Mouse (Mus musculus): Measurements from ENCODE around the gene Accsl.
A peak's percentile ranks its signal among the peaks of the same experiment; 100 is the strongest.

The Accsl gene

DNA sequence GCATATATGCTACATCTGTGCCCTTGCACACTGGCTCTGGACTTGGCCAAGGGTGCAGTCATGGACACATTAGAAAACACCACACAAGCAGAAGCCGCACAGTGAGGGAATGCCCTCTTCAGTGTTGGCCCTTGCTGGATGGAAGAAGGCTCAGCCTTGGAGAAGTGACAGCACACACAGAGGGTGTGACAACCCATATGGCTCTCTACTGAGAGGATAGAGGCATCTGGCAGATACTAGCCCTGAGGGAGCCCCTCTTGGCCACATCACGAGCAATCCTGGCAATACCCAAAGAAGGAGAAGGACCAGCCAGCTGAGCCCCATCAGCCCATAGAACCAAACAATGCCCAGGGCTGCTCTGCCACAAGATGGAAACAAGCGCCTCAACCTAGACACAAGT, 5.6 kb upstream of the Accsl start:
- no peak for DNase-seq (ENCODE audit: low spot score in 2 of 2)

DNA sequence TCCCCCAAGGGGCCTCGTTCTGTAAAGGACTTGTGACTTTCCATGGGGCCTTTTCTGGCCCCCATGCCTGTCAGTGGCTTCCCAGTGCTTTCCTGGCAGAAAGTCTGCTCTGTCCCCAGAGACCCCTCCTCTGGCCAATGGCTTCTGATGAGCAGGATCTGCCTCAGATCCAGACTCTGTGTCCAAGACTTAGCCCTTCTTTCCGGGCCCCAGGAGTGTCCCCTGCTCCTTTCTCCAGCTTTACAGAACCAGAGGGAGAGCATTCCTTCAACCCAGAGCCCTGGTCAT, 5.2 kb upstream of the Accsl start:
- DNase-seq (ENCODE audit: low spot score in 2 of 2): no peak

DNA sequence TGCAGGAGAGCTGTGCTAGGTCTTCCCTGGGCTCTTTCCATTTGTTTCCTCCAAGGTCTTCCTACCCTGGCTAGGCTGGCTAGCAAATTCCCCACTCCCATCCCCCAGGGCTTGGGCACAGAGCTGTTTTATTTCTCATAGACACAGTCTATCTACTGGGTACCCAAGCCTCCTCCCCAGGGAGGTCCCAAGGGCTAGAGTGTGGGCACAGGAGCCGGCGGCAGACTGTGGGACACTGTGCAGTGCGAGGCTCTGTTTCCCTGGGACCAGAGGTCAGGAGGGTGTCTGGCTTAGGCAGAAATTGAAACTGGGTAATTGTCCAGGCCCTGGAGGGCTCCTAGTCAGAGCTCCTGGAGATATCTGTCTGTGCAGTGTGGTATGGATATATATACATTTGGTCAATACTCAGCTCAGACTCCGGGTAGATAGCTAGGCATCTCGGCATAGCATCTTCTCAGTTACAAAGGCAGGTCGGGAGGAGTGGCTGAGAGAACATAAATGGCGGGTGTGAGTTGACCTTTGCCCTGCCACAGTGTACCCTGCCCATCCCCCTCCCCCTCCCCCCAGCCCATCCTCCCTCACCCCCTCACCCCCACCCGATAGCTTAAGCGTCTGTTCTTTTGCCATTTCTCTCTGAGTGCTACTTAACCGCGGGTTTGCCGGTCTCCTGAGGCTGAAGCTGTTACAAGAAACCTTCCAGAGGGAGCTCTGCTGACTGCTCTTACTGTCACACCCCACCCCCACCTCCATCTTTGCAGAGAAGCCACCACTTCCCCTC, 4.7 kb upstream of the Accsl start:
- no peak for DNase-seq (ENCODE audit: low spot score in 2 of 2)

DNA sequence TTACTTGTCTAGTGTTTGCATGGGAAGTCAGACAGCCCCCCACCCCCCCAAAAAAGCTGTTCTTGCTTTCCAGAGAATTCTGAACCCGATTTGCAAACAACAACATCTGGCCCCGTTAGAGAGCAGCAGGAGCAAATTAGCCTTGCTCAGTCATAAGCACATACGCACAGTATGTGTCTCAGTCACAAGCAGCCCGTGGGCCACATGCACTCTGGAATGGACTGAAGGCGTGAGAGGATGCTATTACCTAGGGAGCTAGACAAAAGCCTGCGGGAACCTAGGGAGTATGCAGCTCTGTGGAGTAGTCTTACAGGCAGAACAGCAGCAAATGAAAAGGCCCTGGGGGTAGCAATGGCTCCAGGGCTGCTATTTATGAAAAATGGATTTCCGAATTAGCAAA, 3.3 kb upstream of the Accsl start:
- DNase-seq (ENCODE audit: low spot score in 2 of 2): no peak

DNA sequence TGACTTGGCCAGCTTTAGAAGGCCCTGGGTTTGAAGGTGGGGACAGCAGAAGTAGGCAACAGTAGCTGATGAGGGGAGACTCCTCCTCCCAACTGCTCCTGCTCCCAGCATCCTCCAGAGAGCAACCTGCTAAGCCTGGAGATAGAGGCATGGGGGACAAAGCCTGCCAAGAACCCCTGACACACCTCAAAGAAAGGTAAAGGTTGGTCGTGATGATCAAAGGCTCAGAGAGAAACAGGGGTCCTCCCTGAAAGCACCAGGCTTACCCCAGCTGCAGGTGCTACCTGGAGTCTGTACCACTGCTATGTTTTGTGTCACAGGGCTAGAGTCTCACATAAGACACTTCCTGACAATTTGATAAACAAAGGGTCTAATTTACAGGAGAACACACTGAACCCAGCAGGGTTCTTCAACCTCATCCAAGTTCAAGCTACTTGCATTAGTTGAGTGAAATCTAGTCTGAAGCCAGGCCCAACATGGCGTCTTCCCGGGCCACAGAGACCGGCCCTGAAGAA, 2.5 kb upstream of the Accsl start:
- DNase-seq (ENCODE audit: low spot score in 2 of 2): no peak

DNA sequence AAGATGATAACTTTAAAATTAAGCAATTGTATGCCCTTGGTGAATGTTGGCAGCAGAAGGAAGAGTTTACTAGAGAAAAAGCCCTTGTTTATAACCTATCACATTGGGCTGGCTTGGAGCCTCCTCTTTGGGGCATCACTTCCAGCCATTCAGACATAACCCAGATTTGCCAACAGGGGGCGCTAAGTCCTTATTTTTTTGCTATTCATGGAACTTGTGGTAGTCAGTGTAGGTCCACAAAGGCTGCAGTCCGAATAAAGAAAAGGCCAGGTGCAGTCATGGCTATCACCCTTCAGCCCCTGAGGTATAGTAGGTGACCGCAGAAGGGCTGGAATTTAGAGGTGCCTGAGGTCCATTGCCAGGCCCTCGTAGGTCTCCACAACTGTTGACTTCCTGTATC, 1.9 kb upstream of the Accsl start:
- peak in 1 of 2 experiments; percentile 52 for DNase-seq (ENCODE audit: low spot score in 2 of 2)

DNA sequence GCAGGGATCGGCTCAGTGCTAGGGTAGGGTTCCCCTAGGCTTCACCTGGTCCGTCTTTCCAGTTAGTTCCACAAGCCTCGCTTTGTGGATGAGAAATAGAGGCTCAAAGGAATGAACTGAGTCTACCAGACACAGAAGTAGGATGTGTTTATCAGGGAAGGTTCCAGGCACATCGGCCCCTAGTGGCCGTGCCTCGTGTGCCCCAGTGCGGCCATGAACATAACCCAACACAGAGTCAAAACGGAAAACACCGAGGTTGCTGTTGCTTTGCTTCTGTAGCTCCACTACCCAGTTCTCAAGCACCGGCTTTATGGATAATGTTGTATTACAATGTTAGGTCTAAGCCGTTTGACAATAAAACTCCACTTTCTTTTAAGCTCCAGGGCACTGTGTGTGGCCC, 391 bp downstream of the Accsl start:
- no peak for DNase-seq (ENCODE audit: low spot score in 2 of 2)

DNA sequence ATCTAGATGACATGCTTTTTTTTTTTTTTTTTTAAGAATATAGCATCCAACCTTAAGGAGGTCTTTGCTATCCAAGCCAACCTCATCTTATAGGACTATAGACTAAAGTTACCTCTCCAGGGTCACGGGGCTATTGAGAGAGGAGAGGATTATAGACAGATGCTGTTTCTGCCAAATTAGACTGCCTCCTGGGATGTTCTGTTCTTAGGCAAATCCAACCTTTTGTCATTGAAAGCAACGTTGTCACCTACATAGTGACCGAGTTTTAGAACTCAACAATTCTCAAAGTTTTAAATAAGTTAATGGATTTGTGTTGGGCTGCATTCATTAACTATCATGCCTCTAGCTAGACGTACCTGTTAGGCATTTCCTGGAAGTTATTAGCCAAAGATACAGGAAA, 5.7 kb downstream of the Accsl start:
- no peak for DNase-seq (ENCODE audit: low spot score in 2 of 2)

DNA sequence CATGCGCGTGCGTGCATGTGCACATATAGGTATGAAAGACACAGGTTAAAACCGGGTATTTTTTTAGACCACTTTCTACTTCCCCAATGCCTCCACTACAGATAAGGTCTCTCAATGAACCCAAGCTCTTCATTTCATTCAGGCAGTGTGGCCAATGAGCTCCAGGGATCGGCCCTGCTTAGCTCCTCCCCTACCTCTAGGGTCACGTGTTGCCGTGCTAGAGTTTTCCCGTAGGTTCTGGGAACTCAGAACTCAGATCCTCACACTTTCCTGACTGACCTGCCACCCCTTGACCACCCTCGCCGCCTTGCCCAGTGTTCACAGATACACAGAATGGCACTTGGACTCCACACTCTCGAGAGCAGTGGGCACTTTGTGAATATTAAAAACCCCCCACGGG, 10.1 kb downstream of the Accsl start:
- DNase-seq (ENCODE audit: low spot score in 2 of 2): no peak

DNA sequence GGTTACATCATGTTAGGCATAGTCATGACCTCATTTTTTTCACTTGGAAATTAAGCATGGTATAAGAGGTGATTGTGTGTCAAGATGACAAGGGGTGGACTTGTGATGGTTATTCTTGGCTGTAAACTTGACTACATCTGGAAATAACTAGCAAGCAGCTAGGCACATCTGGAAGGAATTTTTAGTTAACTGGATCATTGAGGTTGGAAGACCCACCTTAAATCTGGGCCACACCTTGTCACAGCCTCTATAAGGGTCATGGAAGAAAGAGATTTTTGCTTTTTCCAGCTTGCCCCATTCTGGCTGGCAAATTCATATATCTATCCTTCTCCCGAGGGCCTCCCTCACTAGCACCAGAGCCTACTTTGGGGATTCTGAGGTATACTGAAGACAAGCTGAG, 17.7 kb downstream of the Accsl start:
- no peak for DNase-seq (ENCODE audit: low spot score in 2 of 2)

DNA sequence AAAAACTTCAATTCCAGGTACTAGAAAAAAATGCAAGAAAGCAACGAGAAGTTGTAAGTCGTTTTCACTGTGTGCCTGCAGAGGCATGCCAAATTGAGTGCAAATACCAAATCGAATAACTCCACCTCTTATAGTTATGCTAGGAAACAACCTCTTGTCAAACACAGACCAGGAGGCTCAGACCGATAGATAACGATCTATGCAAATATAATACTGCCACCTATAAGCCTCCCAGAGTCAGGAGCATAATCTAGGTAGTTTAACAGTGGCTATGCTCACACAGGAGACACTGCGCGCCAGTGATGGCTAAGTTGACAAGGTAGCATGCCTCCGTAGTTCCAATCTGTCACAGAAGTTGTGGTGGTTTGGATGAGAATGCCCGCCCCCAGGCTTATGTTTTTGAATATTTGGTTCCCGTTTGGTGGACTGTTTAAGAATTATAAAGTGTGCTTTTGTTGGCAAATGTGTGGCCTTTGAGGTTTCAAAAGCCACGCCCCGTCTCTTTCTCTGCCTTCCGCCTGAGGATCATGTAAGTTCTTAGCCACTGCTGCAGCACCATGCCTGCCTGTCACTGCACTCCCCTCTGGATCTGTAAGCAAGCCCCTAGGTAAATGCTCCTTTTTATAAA, 18.5 kb downstream of the Accsl start:
- DNase-seq (ENCODE audit: low spot score in 2 of 2): peak in 1 of 2 experiments; percentile 15

DNA sequence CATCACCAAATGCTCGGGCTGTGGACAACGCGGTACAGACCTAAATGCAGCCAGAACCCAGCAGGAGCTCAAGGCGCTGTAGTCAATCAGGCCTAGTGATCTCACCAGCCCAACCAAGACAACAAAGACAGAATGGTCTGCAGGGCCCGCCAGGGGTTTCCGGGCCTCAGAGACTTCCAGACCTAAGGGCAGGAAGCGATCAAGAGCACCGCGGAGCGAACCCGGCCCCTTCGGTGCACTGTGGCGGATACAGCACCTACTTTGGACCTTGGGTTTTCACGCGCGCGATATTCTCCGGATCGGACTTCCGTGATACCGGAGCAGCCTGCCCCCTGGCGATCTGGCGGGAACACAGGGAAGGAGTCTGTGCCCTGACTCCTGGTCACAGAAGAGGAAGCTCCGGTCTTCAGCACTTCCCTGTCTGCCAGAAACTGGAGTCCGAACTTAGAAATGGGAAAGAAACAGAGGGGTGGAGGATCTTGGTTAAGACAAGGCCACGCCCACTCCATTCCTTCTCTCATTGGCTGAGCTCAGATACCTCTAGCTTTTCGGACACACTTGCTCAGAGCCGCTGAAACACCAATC, 19.4 kb downstream of the Accsl start, which contains the start of gene Accs:
Gene Accs, minus strand, starts transcription at position 439 of the 585 bp plus-strand sequence.
- peak; percentile 31 to 41 for DNase-seq (ENCODE audit: low spot score in 2 of 2)

DNA sequence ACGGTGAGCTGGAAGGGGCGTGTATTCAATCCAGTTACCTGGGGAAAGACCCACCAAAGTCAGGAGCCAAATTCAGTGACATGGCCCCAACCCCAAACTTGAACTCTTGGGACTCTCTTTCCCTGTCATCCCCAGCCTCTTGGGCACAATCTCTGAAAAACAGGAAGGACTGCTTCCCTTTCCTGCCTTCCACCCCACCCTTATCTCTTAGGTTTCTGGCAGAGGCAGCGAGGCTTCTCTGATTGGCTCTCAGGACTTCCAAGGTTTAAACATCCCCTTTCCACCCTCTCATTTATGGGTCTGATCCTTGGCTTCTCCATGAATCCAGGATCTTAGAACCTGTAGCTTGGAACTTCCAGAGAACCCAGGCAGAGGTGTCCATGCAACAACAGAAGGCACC, 27.6 kb downstream of the Accsl start:
- DNase-seq (ENCODE audit: low spot score in 2 of 2): no peak

DNA sequence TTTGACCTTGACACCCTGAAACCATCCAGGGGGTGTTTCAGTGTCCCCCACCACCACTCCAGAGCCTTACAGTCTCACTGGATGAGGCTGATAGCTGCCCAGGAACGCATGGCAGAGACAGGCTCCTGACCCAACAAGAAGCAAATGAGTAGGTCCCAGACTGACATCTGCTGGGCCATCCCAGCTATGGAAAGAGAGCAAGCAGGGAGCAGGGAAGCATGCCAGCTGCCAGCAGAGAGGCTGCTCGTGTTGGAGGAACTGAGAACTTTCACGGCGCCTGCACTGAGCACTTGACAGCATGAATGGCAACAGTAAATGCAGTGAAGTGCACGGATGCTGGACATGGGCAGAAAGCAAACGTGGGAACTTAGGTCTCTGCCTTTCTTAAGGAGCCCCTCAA, 28.8 kb downstream of the Accsl start:
- no peak for DNase-seq (ENCODE audit: low spot score in 2 of 2)

DNA sequence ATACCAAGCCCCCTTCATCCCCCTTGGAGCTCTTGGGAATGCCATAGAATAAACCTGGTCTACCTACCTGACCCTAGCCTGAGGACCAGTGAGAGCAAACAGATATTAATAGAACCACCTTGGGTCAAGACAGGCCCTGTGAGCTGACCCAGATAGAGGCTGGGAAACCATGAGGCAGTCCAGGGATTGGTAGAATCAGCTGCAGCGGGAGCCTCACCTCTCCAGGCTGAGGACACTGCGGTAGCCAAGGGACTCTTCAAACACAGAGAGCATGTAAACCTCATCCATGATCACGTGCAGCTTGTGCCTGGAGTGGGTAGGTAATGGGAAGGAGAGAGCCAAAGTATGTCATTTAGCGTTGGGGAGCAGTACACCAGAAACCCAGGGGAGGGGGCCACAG, 30.0 kb downstream of the Accsl start:
- DNase-seq (ENCODE audit: low spot score in 2 of 2): no peak

DNA sequence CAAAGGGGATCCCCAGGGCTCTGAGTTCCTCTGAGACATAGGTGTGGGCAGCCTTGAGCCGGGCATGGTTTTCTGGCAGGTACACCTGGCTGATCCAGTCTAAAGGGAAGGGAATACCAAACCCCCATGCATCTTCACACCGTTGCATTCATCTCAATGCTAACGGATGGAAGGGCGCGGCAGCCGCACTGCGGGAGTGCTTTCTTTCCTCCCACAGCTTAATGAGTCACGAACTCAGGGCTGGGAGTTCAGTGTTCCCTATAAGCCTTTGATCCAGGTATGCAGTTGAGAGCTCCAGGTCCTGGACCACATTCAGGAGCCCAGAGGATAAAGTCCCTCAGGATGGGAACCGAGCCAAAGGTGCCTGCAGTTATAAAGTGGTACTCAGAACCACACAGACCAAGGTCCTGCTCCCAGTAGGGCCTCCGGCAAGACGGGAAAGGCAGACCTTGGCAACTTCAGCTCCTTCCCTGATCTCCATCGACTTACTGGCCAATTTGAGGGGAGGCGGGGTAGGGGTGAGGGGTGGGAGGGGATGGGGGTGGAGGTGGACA, 32.6 kb downstream of the Accsl start:
- no peak for DNase-seq (ENCODE audit: low spot score in 2 of 2)

DNA sequence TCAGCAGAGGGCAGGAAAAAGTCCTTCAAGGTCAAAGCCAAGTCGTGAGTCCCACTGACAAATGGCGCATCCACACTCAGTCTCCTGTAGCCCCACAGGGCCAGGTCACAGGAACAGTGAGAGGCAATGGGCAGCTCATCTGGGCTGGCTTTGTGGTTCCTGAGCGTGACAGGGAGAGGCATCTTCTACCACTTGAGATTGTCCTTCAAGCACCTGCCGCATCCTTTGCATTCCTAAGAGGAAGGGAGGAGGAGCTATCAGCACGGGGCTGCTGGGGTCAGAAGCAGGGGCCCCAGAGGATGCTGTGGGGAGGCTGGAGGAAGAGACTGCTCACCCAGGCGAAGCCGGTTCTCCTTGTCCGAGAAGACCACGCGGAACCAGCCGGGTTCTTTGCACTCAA, 33.4 kb downstream of the Accsl start:
- no peak for DNase-seq (ENCODE audit: low spot score in 2 of 2)

DNA sequence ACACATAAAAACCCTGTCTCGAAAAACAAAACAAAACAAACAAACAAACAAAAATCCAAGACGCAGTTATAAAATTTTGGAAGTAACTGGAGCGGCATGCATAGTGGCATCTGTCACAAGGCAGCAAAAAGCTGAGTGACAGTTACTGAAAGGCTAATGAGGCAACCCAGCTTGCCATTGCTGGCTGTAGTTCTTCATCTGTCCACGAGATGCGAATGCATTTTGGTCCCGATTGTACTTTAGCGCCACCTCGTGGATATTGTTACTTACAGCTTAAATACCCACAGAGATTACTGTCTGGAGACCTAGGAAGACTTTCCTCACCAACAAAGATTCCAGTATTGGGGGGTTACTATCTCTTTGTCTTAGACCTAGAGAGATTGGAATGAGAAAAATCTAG, 45.4 kb downstream of the Accsl start:
- peak; percentile 56 to 87 for DNase-seq (ENCODE audit: low spot score in 2 of 2)

DNA sequence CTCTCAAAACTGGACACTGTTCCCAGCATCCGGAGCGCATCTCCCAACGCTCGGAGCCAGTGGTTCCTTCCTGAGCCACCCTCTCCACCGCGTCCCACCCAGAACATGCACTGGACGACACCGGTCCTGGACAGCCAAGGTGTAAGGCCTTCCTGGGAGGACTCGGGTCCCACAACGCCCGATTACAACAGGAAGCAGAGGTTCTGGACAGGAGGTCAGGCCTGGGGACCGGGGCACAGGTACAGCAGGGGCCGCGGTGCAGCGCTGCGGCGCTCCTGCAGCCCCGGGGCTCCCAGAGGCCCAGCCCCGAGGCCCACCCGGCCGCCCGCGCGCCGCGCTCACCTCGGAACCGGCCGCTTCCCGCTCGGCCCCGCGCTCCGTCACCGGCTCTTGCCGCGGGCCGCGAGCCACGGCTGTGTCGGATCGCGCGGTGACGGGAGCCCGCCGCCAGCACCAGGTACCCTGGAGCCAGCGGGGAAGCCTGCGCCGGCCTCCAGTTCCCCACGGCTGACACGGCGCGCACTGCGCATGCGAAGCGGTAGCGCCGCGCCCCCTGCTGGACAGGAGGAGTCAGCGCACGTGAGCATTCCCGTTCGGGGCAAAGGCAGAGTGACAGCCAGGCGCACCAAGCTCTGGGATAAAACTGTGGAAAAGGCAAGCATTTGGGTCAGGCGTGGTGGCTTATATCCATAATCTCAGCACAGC, 46.8 kb downstream of the Accsl start, which contains the start of gene Ext2:
Gene Ext2, minus strand, starts transcription at position 524 of the 705 bp plus-strand sequence.
- DNase-seq (ENCODE audit: low spot score in 2 of 2): peak; percentile 79 to 93

DNA sequence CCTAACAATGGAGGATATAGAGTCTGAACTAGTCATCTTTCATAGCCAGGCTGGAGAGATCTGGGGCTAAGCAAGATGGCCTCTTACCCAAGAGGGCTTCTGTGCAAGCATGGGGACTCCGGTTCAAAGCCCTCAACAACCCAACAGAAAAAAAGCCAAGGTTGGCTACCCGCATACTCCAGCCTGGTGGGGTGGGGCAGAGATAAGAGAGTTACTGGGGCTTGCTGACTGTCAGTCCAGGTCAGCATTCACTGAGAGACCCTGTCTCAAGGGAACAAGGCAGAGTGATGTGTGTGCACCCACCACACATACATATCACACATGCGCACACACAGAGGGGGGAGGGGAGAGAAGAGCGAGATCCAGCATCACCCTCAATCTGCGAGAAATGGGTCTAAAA, 51.2 kb downstream of the Accsl start:
- no peak for DNase-seq (ENCODE audit: low spot score in 2 of 2)

DNA sequence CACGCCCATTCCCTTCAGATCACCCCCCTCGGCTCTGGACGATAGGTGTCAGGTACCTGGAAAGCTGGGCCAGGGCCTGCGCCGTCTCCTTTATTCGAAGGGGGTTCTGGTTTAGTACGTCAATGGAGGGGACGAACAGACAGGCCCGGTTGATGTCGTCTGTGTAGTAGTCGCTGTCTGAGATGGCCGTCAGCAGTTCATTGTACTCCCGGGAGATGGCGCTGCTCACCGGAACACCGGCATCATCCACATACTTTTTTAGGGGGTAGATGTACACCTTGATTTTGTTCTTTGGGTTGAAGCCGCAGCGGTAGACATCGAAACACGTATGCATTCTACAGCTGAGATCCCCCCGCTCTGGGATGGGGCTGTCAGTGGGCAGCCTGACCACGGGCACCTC, 55.6 kb downstream of the Accsl start:
- DNase-seq (ENCODE audit: low spot score in 2 of 2): no peak

DNA sequence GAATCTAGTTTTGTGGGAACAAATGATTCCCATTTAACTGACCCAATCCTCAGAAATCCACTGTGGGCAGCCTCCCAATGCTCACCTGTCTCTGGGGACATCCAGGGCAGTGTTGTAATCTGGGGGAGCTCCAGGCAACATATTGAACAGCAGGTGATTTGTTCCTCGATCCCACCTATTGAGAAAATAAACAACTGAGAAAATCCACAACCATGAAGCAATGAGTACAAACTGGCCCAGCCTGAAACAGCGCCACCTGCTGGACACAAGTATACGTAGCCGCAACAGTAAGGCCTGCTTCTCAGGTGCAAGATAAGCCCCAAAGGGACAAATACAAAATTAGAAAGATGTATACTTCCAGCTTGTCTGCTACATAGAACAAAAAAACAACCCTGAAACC, 57.1 kb downstream of the Accsl start:
- DNase-seq (ENCODE audit: low spot score in 2 of 2): peak; percentile 13 to 79

Measured in thymus, postnatal 10 days (tissue).